Mouse (Mus musculus): Measurements from ENCODE around the gene Dnah2. TPM values are rescaled to one million over a fixed set of nuclear protein-coding genes. Genes with fewer than 3 reads are reported as not detected.

Dnah2 gene
- polyA plus RNA-seq, 1 experiment = 0.14 TPM

DNA sequence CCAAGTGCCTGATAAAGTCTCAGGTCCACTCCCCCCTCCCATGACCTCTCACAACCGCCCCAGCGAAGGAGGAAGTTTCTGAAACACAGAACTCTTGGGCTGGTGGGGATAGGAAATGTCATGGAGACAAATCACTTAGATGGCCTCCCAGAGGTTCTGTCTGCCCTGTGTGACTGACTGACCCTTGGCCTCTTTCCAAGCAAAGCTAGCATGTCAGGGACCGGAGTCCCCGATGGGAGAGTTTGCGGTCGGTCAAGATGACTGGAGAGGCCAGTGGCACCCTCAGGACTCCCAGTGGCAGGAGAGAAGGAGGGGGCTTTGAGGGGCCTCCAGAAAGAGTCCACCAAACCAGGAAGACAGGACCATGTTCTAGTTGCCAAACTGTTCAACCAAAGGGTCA lies 9.8 kb upstream of the Dnah2 start:
- Histone ChIP-seq H3K36me3 (ENCODE audit: control insufficient read depth, insufficient read depth) (peaks cover 20% of the 10 kb centered on the region), H3K79me2 (ENCODE audit: control insufficient read depth, insufficient read depth) (no peaks in the 10 kb centered on the region), H3K79me3 (ENCODE audit: low read depth) (no peaks in the 10 kb centered on the region), H3ac (ENCODE audit: control insufficient read depth, insufficient read length, low read depth) (no peak overlapping the region), H3K4me3 (ENCODE audit: insufficient read depth, poor library complexity, severe bottlenecking) (no peak overlapping the region), H3K27me3 (ENCODE audit: control insufficient read depth, insufficient read depth, insufficient read length) (no peaks in the 10 kb centered on the region)
- TF ChIP-seq MAX (IDR thresholded peaks at IDR 0.05) = no peak
- no peak for TF ChIP-seq MYOG (IDR thresholded peaks at IDR 0.05; ENCODE audit: control insufficient read depth, extremely low read depth, insufficient read length)
- TF ChIP-seq MYOD1 (IDR thresholded peaks at IDR 0.05; ENCODE audit: control insufficient read depth, insufficient read length, low read depth) = no peak
- no peak for TF ChIP-seq USF1 (IDR thresholded peaks at IDR 0.05; ENCODE audit: low read depth)
- TF ChIP-seq FOSL1 (IDR thresholded peaks at IDR 0.05; ENCODE audit: insufficient read depth, low read length, poor library complexity, severe bottlenecking) = no peak
- TF ChIP-seq CEBPB (IDR thresholded peaks at IDR 0.05; ENCODE audit: low read depth) = no peak
- TF ChIP-seq CTCF (IDR thresholded peaks at IDR 0.05; ENCODE audit: control insufficient read depth, insufficient read depth, insufficient read length) = no peak

DNA sequence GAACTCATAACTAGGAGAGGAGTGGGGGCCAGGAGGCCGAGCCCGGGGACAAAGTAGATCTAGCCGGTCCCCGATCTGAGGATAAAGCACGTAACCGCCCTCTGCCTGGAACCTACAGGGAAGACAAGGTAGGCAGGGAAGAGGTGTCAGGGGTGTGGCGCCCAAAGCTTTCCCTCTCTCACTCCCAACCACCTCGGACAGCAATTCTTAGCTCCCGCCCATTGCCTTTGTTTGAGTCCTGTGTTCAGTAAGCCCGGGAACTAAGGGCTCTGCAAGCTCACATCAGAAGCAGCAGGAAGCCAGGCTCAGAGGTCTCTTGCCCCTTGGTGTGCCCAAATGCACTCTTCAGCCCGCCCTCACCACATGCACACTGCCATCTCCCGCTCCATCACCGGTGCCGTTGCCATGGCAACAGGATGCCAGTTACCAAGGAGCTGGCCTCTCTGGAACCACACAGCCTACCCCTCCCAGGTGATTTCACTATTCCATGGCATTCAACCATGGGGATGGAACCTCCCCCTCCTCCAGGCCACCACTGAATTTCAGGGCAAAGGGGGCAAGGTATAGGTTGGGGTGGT lies 8.6 kb upstream of the Dnah2 start:
- TF ChIP-seq FOSL1 (IDR thresholded peaks at IDR 0.05; ENCODE audit: insufficient read depth, low read length, poor library complexity, severe bottlenecking) (no peak), USF1 (IDR thresholded peaks at IDR 0.05; ENCODE audit: low read depth) (no peak), MYOD1 (IDR thresholded peaks at IDR 0.05; ENCODE audit: control insufficient read depth, insufficient read length, low read depth) (no peak), MYOG (IDR thresholded peaks at IDR 0.05; ENCODE audit: control insufficient read depth, extremely low read depth, insufficient read length) (no peak), MAX (IDR thresholded peaks at IDR 0.05) (no peak)

DNA sequence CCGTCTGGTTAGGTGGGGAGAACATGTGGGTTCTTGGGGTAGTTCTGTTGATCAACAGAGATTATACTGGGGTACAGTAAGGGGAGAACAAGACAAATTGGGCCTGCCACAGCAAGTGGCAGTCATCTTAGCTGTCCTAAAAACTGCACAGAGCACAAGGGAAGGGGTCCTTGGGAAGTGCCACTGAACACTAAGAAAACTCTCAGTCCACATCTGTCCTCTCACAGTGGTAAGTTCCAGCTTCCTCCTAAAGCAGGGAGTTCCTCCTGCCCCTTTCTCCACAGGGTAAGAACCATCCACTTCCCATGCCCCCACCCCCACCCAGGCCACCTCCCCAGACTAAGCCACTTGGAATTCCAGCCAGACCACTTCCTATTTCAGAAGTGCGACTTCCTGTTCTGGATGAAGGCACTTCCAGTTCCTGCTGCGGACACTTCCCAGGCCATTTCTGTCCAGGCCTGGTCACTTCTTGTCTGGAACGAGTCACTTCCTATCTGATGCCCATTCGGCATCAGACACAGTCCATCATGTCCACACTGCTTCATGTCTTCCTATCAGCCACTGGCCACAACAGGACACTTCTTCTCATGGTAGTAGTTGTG lies 5.7 kb upstream of the Dnah2 start:
- no peaks in the 10 kb centered on the region for H3K79me2 ChIP-seq (ENCODE audit: control insufficient read depth, insufficient read depth)
- no peaks in the 10 kb centered on the region for H3K27me3 ChIP-seq (ENCODE audit: control insufficient read depth, insufficient read depth, insufficient read length)
- no peak for TF ChIP-seq MYOD1 (IDR thresholded peaks at IDR 0.05; ENCODE audit: control insufficient read depth, insufficient read length, low read depth)
- no peak for TF ChIP-seq MYOG (IDR thresholded peaks at IDR 0.05; ENCODE audit: control insufficient read depth, extremely low read depth, insufficient read length)
- TF ChIP-seq MAX (IDR thresholded peaks at IDR 0.05) = no peak
- TF ChIP-seq USF1 (IDR thresholded peaks at IDR 0.05; ENCODE audit: low read depth) = no peak
- TF ChIP-seq CTCF (IDR thresholded peaks at IDR 0.05; ENCODE audit: control insufficient read depth, insufficient read depth, insufficient read length) = no peak
- no peak for TF ChIP-seq CEBPB (IDR thresholded peaks at IDR 0.05; ENCODE audit: low read depth)
- no peak for TF ChIP-seq FOSL1 (IDR thresholded peaks at IDR 0.05; ENCODE audit: insufficient read depth, low read length, poor library complexity, severe bottlenecking)
- H3ac ChIP-seq (ENCODE audit: control insufficient read depth, insufficient read length, low read depth) = no peak overlapping the region
- H3K79me3 ChIP-seq (ENCODE audit: low read depth) = no peaks in the 10 kb centered on the region
- no peak overlapping the region for H3K4me3 ChIP-seq (ENCODE audit: insufficient read depth, poor library complexity, severe bottlenecking)
- no peaks in the 10 kb centered on the region for H3K36me3 ChIP-seq (ENCODE audit: control insufficient read depth, insufficient read depth)

More for the DNA sequence above, 8.6 kb upstream of the Dnah2 start:
- Histone ChIP-seq H3ac (ENCODE audit: control insufficient read depth, insufficient read length, low read depth) (no peak overlapping the region), H3K36me3 (ENCODE audit: control insufficient read depth, insufficient read depth) (peaks cover 12% of the 10 kb centered on the region), H3K79me3 (ENCODE audit: low read depth) (no peaks in the 10 kb centered on the region), H3K27me3 (ENCODE audit: control insufficient read depth, insufficient read depth, insufficient read length) (no peaks in the 10 kb centered on the region), H3K4me3 (ENCODE audit: insufficient read depth, poor library complexity, severe bottlenecking) (no peak overlapping the region), H3K79me2 (ENCODE audit: control insufficient read depth, insufficient read depth) (no peaks in the 10 kb centered on the region)

DNA sequence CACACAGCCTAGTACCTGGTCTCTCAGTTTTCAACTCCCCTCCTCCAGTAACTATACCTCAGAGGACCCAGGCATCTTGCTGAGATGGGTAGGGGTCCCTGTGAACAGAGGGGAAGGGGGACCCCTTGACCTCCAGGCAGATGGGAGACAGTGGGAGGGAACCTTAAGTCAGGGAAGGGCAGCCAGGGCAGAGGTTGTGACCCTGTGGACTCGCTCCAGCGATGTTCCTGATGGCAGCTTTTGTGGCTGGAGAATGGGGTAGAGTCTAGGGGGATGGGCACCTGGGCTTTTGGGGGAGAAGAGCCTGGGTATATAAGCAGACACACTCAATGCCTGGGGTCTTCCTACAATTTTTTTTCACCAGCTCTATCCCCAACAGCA lies 4.4 kb upstream of the Dnah2 start:
- Histone ChIP-seq H3K79me3 (ENCODE audit: low read depth) (no peaks in the 10 kb centered on the region), H3K79me2 (ENCODE audit: control insufficient read depth, insufficient read depth) (no peaks in the 10 kb centered on the region), H3K4me3 (ENCODE audit: insufficient read depth, poor library complexity, severe bottlenecking) (no peak overlapping the region), H3K36me3 (ENCODE audit: control insufficient read depth, insufficient read depth) (no peaks in the 10 kb centered on the region), H3ac (ENCODE audit: control insufficient read depth, insufficient read length, low read depth) (no peak overlapping the region), H3K27me3 (ENCODE audit: control insufficient read depth, insufficient read depth, insufficient read length) (no peaks in the 10 kb centered on the region)
- TF ChIP-seq USF1 (IDR thresholded peaks at IDR 0.05; ENCODE audit: low read depth) (no peak), MYOG (IDR thresholded peaks at IDR 0.05; ENCODE audit: control insufficient read depth, extremely low read depth, insufficient read length) (no peak), CTCF (IDR thresholded peaks at IDR 0.05; ENCODE audit: control insufficient read depth, insufficient read depth, insufficient read length) (no peak), CEBPB (IDR thresholded peaks at IDR 0.05; ENCODE audit: low read depth) (no peak), MAX (IDR thresholded peaks at IDR 0.05) (no peak), FOSL1 (IDR thresholded peaks at IDR 0.05; ENCODE audit: insufficient read depth, low read length, poor library complexity, severe bottlenecking) (no peak), MYOD1 (IDR thresholded peaks at IDR 0.05; ENCODE audit: control insufficient read depth, insufficient read length, low read depth) (no peak)

DNA sequence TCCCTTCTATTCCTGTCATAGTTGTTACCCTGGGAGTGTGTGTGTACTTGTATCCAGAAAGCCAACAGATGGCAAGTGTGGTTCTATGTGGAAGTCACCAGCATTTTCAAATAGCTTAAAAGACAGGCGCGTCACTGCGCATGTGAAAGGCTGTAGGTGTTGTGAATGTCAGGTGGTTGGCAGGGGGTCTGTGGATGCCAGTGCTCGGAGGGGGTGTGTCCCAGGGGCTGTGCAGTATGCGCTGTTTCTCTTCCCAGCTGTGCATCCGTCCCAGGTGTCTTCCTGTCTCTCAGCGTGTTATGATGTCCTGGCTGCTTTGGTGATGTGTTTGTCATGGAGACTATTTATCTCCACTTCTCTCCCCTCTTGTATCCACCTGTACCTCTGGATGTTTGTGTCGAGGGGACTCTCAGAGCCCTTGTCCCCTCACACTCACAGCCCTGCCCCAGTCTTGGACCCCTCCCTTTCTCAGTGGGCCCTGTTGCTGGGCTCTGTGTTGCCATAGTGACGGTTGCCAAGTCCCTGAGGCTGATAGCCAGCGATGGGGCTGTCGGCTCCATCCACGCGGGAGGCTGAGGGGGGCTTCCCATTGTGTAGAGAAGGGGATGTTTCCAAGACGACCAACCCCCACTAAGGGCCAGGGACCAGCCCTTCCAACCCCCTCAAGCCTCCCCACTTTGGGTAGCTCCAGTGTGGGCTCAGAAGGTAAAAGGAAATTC lies 3.9 kb upstream of the Dnah2 start:
- Histone ChIP-seq H3K27me3 (ENCODE audit: control insufficient read depth, insufficient read depth, insufficient read length) (no peaks in the 10 kb centered on the region), H3K79me2 (ENCODE audit: control insufficient read depth, insufficient read depth) (no peaks in the 10 kb centered on the region), H3K4me3 (ENCODE audit: insufficient read depth, poor library complexity, severe bottlenecking) (no peak overlapping the region), H3K79me3 (ENCODE audit: low read depth) (no peaks in the 10 kb centered on the region), H3K36me3 (ENCODE audit: control insufficient read depth, insufficient read depth) (no peaks in the 10 kb centered on the region), H3ac (ENCODE audit: control insufficient read depth, insufficient read length, low read depth) (no peak overlapping the region)
- TF ChIP-seq CEBPB (IDR thresholded peaks at IDR 0.05; ENCODE audit: low read depth) (no peak), FOSL1 (IDR thresholded peaks at IDR 0.05; ENCODE audit: insufficient read depth, low read length, poor library complexity, severe bottlenecking) (no peak), USF1 (IDR thresholded peaks at IDR 0.05; ENCODE audit: low read depth) (no peak), CTCF (IDR thresholded peaks at IDR 0.05; ENCODE audit: control insufficient read depth, insufficient read depth, insufficient read length) (no peak), MYOD1 (IDR thresholded peaks at IDR 0.05; ENCODE audit: control insufficient read depth, insufficient read length, low read depth) (no peak), MAX (IDR thresholded peaks at IDR 0.05) (no peak), MYOG (IDR thresholded peaks at IDR 0.05; ENCODE audit: control insufficient read depth, extremely low read depth, insufficient read length) (no peak)

Data from C2C12 (cell line).